Mouse (Mus musculus): ENCODE results near the gene Klk1b16.
"Not testable (repeated sequence)": the region's sequence is repeated elsewhere in the genome, so short reads cannot be mapped to it uniquely, and the experiment has no call there.

Klk1b16 gene

DNA sequence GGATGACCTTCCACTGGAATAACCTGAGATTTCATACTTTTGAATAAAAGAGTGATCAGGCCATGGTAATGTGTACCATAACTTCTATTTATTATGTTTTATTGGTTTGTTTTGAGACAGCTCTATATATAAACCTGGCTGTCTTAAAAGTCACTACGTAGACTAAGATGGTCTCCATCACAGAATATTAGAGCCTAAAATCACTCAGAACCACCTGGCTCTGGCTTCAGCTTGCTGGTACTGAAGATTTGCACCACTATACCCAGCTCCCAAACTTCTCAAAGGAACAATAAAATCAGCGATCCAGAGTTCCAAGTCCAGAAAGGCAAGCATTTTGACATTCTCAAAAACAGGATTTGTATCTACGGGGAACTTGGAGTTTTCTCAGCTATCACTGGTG is at the start of gene Klk1b16:
TSS of gene Klk1b16 (plus strand) at position 301 of the 400 bp plus-strand sequence.
- DNase-seq (ENCODE audit: low spot score in 2 of 2) = no peak

DNA sequence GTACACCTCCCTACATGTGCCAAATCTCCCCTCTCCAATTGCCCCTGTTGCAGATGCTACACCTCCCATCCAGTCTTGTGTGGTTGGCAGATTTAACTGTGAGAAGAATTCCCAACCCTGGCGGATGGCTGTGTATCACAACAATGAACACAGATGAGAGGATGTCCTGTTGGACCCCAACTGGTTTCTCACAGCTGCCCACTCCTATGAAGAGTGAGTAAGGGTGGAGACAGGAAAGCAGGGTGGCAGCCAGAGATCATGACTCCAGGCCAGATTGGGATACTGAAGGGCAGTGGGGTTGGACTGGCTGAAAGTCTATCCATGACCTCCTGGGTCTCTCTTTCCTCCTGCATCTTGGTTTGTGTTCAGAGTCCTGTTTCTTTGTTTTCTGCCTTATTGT is 40.5 kb upstream of the Klk1b16 start:
- DNase-seq (ENCODE audit: low spot score in 2 of 2) = no peak

DNA sequence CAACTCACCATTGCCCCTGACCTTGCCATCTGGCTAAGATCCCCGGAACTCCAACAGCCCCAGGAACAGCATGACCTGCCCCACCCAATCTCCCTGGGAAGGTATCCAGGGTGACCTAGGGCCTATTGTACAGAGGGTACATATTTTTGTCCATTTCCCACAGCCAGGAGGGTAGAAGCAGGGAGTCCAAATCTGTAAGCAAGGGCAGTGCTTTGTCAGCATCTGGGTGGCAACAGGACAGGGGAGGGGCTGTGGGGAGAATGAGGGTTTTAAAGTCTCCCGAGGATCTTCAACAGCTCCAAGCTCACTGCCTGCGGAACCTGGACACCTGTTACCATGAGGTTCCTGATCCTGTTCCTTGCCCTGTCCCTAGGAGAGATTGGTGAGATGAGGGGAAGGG is 34.5 kb upstream of the Klk1b16 start, which contains the start of gene Klk1b21:
TSS of gene Klk1b21 (plus strand) at position 301 of the 400 bp plus-strand sequence.
- DNase-seq (ENCODE audit: low spot score in 2 of 2) = not testable (repeated sequence)

DNA sequence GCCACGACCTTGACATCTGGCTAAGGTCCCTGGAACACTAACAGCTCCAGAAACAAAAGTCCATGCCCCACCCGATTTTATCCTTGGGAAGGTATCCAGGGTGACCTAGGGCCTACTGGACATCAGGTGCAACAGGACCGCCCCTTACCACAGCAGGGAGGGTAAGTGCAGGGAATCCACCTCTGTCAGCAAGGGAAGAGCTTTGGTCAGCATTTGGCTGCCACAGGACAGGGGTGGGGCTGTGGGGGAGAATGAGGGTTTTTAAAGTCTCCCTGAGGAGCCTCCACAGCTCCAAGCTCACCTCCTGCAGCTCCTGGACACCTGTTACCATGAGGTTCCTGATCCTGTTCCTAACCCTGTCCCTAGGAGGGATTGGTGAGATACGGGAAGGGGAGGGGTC is 24.2 kb upstream of the Klk1b16 start, which contains the start of gene Klk1b22:
TSS of gene Klk1b22 (plus strand) at position 301 of the 400 bp plus-strand sequence.
- DNase-seq (ENCODE audit: low spot score in 2 of 2) = no peak

DNA sequence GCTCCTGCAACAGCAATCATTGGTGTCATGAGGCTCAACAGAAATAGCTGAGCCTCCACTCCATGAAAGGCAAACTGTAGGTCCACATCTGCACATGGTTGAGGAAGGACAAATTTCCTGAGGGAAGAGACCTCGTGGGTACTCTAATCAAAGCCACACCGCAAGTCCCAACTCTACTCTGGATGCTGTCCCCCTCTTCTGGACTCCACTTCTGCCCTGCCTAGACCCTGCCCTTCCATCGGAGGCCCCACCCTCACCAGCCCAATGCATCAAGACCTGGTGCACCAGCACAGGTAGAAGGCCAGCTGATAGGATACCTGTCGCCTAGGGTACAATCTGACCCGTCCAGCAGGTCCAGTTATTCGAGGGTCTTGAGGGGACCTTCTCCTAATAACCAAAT is 13.1 kb upstream of the Klk1b16 start:
- DNase-seq (ENCODE audit: low spot score in 2 of 2) = no peak

DNA sequence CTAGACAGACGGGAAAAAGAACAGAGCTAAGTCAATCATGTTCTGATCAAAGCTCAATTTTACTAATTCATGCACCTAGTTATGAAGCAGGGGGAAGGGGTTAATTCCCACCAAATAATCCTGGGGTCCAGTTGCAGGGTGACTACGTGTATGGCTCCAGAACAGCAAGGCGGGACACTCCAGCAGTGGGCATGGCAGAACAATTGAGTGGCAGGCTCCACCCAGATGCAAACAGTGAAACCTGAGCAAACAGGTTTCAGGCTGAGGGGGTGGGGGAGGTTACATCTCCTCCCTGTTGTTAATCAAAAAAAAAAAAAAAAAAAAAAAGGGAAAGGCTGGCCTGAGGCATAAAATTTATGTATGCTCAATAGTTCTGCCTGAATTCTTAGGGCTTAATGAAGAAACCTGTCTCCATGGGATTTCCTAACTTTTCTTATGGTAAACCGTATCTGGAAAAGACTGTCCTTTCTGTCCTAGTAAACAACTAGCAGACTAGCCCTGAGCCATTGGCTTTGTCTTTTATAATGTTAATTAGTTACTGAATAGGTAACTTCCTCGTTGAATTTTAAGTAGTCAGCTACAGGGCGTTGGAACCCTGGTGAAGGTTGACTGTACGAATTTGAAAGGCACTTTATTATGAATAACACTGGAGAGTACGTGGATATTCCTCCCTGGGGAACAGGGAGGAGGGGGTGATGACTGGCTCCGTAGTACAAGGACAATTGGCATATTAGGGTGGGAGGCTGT is 42.9 kb downstream of the Klk1b16 start:
- no peak for DNase-seq (ENCODE audit: low spot score in 2 of 2)

DNA sequence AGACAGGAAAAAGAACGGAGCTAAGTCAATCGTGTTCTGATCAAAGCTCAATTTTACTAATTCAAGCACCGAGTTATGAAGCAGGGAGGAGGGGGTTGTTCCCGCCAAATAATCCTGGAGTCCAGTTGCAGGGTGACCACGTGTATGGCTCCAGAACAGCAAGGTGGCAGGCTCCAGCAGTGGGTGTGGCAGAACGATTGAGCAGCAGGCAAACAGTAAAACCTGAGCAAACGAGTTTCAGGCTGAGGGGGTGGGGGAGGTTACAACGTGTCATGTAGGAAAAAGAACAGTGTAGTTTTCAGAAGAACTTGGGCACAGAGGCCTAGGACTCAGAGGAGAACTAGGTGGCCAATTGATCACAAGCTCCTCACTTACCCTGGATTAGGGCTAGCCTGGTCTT is 49.9 kb downstream of the Klk1b16 start:
- not testable (repeated sequence) for DNase-seq (ENCODE audit: low spot score in 2 of 2)

DNA sequence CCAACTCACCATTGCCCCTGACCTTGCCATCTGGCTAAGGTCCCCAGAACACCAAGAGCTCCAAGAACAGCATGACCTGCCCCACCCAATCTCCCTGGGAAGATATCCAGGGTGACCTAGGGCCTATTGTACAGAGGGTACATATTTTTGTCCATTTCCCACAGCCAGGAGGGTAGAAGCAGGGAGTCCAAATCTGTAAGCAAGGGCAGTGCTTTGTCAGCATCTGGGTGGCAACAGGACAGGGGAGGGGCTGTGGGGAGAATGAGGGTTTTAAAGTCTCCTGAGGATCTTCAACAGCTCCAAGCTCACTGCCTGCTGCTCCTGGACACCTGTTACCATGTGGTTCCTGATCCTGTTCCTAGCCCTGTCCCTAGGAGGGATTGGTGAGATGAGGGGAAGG is 51.4 kb downstream of the Klk1b16 start, which contains the start of gene Klk1b24:
TSS of gene Klk1b24 (plus strand) at position 301 of the 400 bp plus-strand sequence.
- DNase-seq (ENCODE audit: low spot score in 2 of 2) = not testable (repeated sequence)

All from frontal cortex, postnatal 25 days (tissue).